Mouse (Mus musculus) MEL (cell line): ENCODE measurements around the gene Susd2. TPM values are rescaled to one million over a fixed set of nuclear protein-coding genes. Genes with fewer than 3 reads are reported as not detected.

ENCODE experiments used
- DNase-seq: peaks from one replicate; pipeline ENCODE4 v3.0.0; 2011; ENCODE audit warnings: low read depth, low spot score
- H3K27ac ChIP-seq: 2 replicates; pipeline ENCODE4 v1.5.1; 2012; ENCODE audit warnings: low read depth, mild to moderate bottlenecking, control low read depth, low read length, moderate library complexity; ENCODE audit not compliant: control insufficient read depth
- H3K27me3 ChIP-seq, 2 experiments: fragments of 150-350 bp in 1 of 2; sonication (generic) in 1 of 2; 2 replicates each; pipeline ENCODE4 v1.6.1; 2012; ENCODE audit warnings: low read length in 2 of 2, mild to moderate bottlenecking in 2 of 2, improper control_type of control experiment in 1 of 2, moderate library complexity in 1 of 2; ENCODE audit not compliant: insufficient read depth in 2 of 2, control insufficient read depth in 1 of 2
- H3K36me3 ChIP-seq, 2 experiments: 2 replicates each; pipeline ENCODE4 v1.6.1; 2012 to 2014; ENCODE audit warnings: low read length in 2 of 2, improper control_type of control experiment in 1 of 2, inconsistent platforms in 1 of 2, mild to moderate bottlenecking in 1 of 2; ENCODE audit not compliant: insufficient read depth in 2 of 2, control insufficient read depth in 1 of 2
- H3K4me1 ChIP-seq, 2 experiments: fragments of 150-350 bp in 1 of 2; sonication (generic) in 1 of 2; 2 replicates each; pipeline ENCODE4 v1.6.1; 2012; ENCODE audit warnings: low read length in 2 of 2, improper control_type of control experiment in 1 of 2, mild to moderate bottlenecking in 1 of 2; ENCODE audit not compliant: insufficient read depth in 2 of 2, control insufficient read depth in 1 of 2
- H3K4me3 ChIP-seq, 2 experiments: fragments of 150-350 bp in 1 of 2; sonication (generic) in 1 of 2; 2 replicates each; pipeline ENCODE4 v1.5.1; 2012; ENCODE audit warnings: low read depth in 2 of 2, low read length in 2 of 2, mild to moderate bottlenecking in 2 of 2, moderate library complexity in 2 of 2, control low read depth in 1 of 2, improper control_type of control experiment in 1 of 2; ENCODE audit not compliant: control insufficient read depth in 1 of 2, insufficient read depth in 1 of 2
- H3K79me2 ChIP-seq: 2 replicates; pipeline ENCODE4 v1.6.1; 2012; ENCODE audit warnings: mild to moderate bottlenecking, low read length, moderate library complexity; ENCODE audit not compliant: control insufficient read depth, poor library complexity, insufficient read depth
- H3K9ac ChIP-seq: 2 replicates; pipeline ENCODE4 v1.6.1; 2012; ENCODE audit warnings: low read depth, mild to moderate bottlenecking, control low read depth, low read length, moderate library complexity; ENCODE audit not compliant: control insufficient read depth, poor library complexity, severe bottlenecking
- H3K9me3 ChIP-seq: fragments of 150-350 bp; sonication (generic); replicated peaks from 2 replicates; pipeline ENCODE4 v1.6.1; 2012; ENCODE audit warnings: mild to moderate bottlenecking, low read length, improper control_type of control experiment, moderate library complexity; ENCODE audit not compliant: insufficient read depth
- BHLHE40 ChIP-seq: IDR thresholded peaks from 2 replicates; pipeline ENCODE4 v1.6.1; 2012; ENCODE audit warnings: low read depth, mild to moderate bottlenecking, inconsistent platforms, low read length, improper control_type of control experiment, borderline replicate concordance
- CHD1 ChIP-seq: IDR thresholded peaks from 2 replicates; pipeline ENCODE4 v1.6.1; 2012; ENCODE audit warnings: low read depth, mild to moderate bottlenecking, inconsistent platforms, low read length, improper control_type of control experiment
- CHD2 ChIP-seq: IDR thresholded peaks from 2 replicates; pipeline ENCODE4 v1.6.1; 2011; ENCODE audit warnings: low read length, improper control_type of control experiment
- E2F4 ChIP-seq: IDR thresholded peaks from 2 replicates; pipeline ENCODE4 v1.6.1; 2011; ENCODE audit warnings: low read depth, low read length, improper control_type of control experiment, borderline replicate concordance
- ELF1 ChIP-seq: IDR thresholded peaks from 2 replicates; pipeline ENCODE4 v1.6.1; 2014; ENCODE audit warnings: low read depth, mild to moderate bottlenecking, inconsistent platforms, low read length, improper control_type of control experiment, moderate library complexity
- EP300 ChIP-seq, 2 experiments: IDR thresholded peaks; 2 replicates each; pipeline ENCODE4 v1.6.1; 2011; ENCODE audit warnings: improper control_type of control experiment in 2 of 2, low read length in 2 of 2, low read depth in 1 of 2, mild to moderate bottlenecking in 1 of 2
- ETS1 ChIP-seq: IDR thresholded peaks from 2 replicates; pipeline ENCODE4 v1.6.1; 2012; ENCODE audit warnings: low read depth, mild to moderate bottlenecking, inconsistent platforms, low read length, improper control_type of control experiment, moderate library complexity
- GABPA ChIP-seq: IDR thresholded peaks from 2 replicates; pipeline ENCODE4 v1.6.1; 2012; ENCODE audit warnings: low read depth, mild to moderate bottlenecking, inconsistent platforms, low read length, improper control_type of control experiment, moderate library complexity
- HCFC1 ChIP-seq: IDR thresholded peaks from 2 replicates; pipeline ENCODE4 v1.6.1; 2012; ENCODE audit warnings: low read depth, mild to moderate bottlenecking, inconsistent platforms, low read length, improper control_type of control experiment, moderate library complexity
- JUND ChIP-seq: IDR thresholded peaks from 2 replicates; pipeline ENCODE4 v1.6.1; 2011; ENCODE audit warnings: low read depth, mild to moderate bottlenecking, improper control_type of control experiment, low read length
- KAT2A ChIP-seq: conservative IDR thresholded peaks from 2 replicates; pipeline ENCODE4 v1.6.1; 2012; ENCODE audit warnings: low read depth, low read length, improper control_type of control experiment, inconsistent platforms
- MAFK ChIP-seq: IDR thresholded peaks from 2 replicates; pipeline ENCODE4 v1.6.1; 2011; ENCODE audit warnings: low read depth, mild to moderate bottlenecking, low read length, improper control_type of control experiment, borderline replicate concordance
- MAX ChIP-seq: IDR thresholded peaks from 2 replicates; pipeline ENCODE4 v1.6.1; 2011; ENCODE audit warnings: low read length, improper control_type of control experiment
- MXI1 ChIP-seq: IDR thresholded peaks from 2 replicates; pipeline ENCODE4 v1.6.1; 2011; ENCODE audit warnings: mild to moderate bottlenecking, low read depth, low read length, improper control_type of control experiment
- MYB ChIP-seq: IDR thresholded peaks from 2 replicates; pipeline ENCODE4 v1.6.1; 2011; ENCODE audit warnings: mild to moderate bottlenecking, low read depth, low read length, improper control_type of control experiment
- MYC ChIP-seq: IDR thresholded peaks from 2 replicates; pipeline ENCODE4 v1.6.1; 2011; ENCODE audit warnings: low read depth, mild to moderate bottlenecking, low read length, improper control_type of control experiment, moderate library complexity
- NRF1 ChIP-seq: IDR thresholded peaks from 2 replicates; pipeline ENCODE4 v1.6.1; 2014; ENCODE audit warnings: low read depth, mild to moderate bottlenecking, inconsistent platforms, low read length, improper control_type of control experiment, moderate library complexity; ENCODE audit not compliant: poor library complexity, insufficient read depth, severe bottlenecking
- POLR2A ChIP-seq, 2 experiments: IDR thresholded peaks; 2 replicates each; pipeline ENCODE4 v1.6.1; 2011 to 2012; ENCODE audit warnings: low read length in 2 of 2, mild to moderate bottlenecking in 2 of 2, control low read depth in 1 of 2, improper control_type of control experiment in 1 of 2, low read depth in 1 of 2, moderate library complexity in 1 of 2; ENCODE audit not compliant: control insufficient read depth in 1 of 2, insufficient read depth in 1 of 2, poor library complexity in 1 of 2
- RCOR1 ChIP-seq: IDR thresholded peaks from 2 replicates; pipeline ENCODE4 v1.6.1; 2012; ENCODE audit warnings: low read depth, mild to moderate bottlenecking, inconsistent platforms, low read length, improper control_type of control experiment
- SIN3A ChIP-seq: IDR thresholded peaks from 2 replicates; pipeline ENCODE4 v1.6.1; 2012; ENCODE audit warnings: low read length, improper control_type of control experiment, inconsistent platforms
- SMC3 ChIP-seq: IDR thresholded peaks from 2 replicates; pipeline ENCODE4 v1.6.1; 2011; ENCODE audit warnings: low read depth, low read length, improper control_type of control experiment
- TBP ChIP-seq: IDR thresholded peaks from 2 replicates; pipeline ENCODE4 v1.8.0; 2011; ENCODE audit warnings: low read depth, low read length, improper control_type of control experiment
- TCF12 ChIP-seq: IDR thresholded peaks from 2 replicates; pipeline ENCODE4 v1.6.1; 2014; ENCODE audit warnings: low read depth, mild to moderate bottlenecking, inconsistent platforms, low read length, improper control_type of control experiment, moderate library complexity
- UBTF ChIP-seq: IDR thresholded peaks from 2 replicates; pipeline ENCODE4 v1.6.1; 2012; ENCODE audit warnings: low read depth, mild to moderate bottlenecking, inconsistent platforms, low read length, improper control_type of control experiment, moderate library complexity, borderline replicate concordance; ENCODE audit not compliant: insufficient read depth
- USF1 ChIP-seq: IDR thresholded peaks from 2 replicates; pipeline ENCODE4 v1.6.1; 2014; ENCODE audit warnings: low read depth, mild to moderate bottlenecking, inconsistent platforms, low read length, improper control_type of control experiment, moderate library complexity
- USF2 ChIP-seq, 2 experiments: IDR thresholded peaks; 2 replicates each; pipeline ENCODE4 v1.6.1; 2011 to 2012; ENCODE audit warnings: improper control_type of control experiment in 2 of 2, low read length in 2 of 2, borderline replicate concordance in 1 of 2, inconsistent platforms in 1 of 2, low read depth in 1 of 2, mild to moderate bottlenecking in 1 of 2; ENCODE audit not compliant: insufficient read depth in 1 of 2
- ZC3H11A ChIP-seq: IDR thresholded peaks from 2 replicates; pipeline ENCODE4 v1.6.1; 2012; ENCODE audit warnings: low read depth, mild to moderate bottlenecking, inconsistent platforms, low read length, improper control_type of control experiment
- ZKSCAN1 ChIP-seq: IDR thresholded peaks from 2 replicates; pipeline ENCODE4 v1.6.1; 2012; ENCODE audit warnings: low read depth, mild to moderate bottlenecking, inconsistent platforms, low read length, improper control_type of control experiment, moderate library complexity
- ZMIZ1 ChIP-seq: IDR thresholded peaks from 2 replicates; pipeline ENCODE4 v1.6.1; 2012; ENCODE audit warnings: low read depth, mild to moderate bottlenecking, inconsistent platforms, low read length, improper control_type of control experiment, moderate library complexity
- polyA plus RNA-seq, 2 experiments: library from polyadenylated mRNA; stranded (reverse) in 1 of 2; unstranded in 1 of 2; fragments of >175 nt in 1 of 2; fragments of >200 nt in 1 of 2; gene quantifications; 2 replicates each; pipeline versions ENCODE4 v1.2.1 to v1.2.4; 2012; ENCODE audit warnings: low replicate concordance in 2 of 2, low read depth in 1 of 2; ENCODE audit not compliant: insufficient read length in 2 of 2, insufficient read depth in 1 of 2, missing spikeins in 1 of 2
- total RNA-seq: library from RNA; depleted of rRNA; stranded (reverse); fragments of 300-350 nt; gene quantifications from 2 replicates; pipeline ENCODE4 v1.2.3, GENCODE M21; 2012

The Susd2 gene
- total and polyA plus RNA-seq, 3 experiments: 0.12 to 0.15 TPM; not detected in 1

DNA sequence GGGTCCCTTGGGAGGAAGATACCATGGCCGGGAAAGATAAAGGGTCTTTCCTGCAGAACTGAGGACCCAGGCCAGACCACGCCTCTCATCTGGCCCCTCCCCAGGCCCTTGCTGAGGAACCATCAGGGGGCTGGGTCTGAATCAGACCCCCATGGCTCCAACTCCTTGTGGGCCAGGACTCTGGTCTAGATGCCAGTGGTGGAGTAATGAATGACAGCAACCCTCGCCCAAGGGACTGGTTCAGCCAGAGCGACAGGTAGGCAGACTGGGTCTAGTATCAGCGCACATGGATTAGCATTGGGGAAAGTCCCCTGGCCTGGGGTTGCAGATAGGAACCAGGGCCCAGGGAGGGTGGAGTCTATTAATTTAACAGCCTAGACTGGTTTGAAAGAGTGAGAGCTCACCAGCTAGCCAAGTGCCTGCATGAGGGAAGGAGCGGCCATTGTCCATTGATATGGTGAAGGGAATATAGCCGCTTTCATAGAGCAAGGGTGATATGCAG lies 2.0 kb downstream of the Susd2 start:
- Histone ChIP-seq H3K79me2 (no peaks in the 10 kb centered on the region), H3K9ac (no peak overlapping the region), H3K4me3 (no peak overlapping the region), H3K27me3 (no peaks in the 10 kb centered on the region), H3K27ac (no peak overlapping the region), H3K36me3 (no peaks in the 10 kb centered on the region; a peak in 1 of 4 replicates), H3K4me1 (peaks cover 0 to 3% of the 10 kb centered on the region in 2 experiments; a peak in 2 of 4 replicates), H3K9me3 (no peaks in the 10 kb centered on the region)
- TF ChIP-seq BHLHE40 (no peak), USF1 (no peak), CHD1 (no peak), ZMIZ1 (no peak), MAFK (no peak), TBP (no peak), ETS1 (no peak), GABPA (no peak), SMC3 (no peak), KAT2A (no peak), MYB (no peak), POLR2A (IDR thresholded peaks at IDR 0.05; ENCODE audit: control insufficient read depth in 1 of 2, insufficient read depth in 1 of 2, low read depth in 1 of 2, low read length in 2 of 2, poor library complexity in 1 of 2) (no peak), NRF1 (no peak), JUND (no peak), EP300 (IDR thresholded peaks at IDR 0.05; ENCODE audit: low read depth in 1 of 2, low read length in 2 of 2) (no peak), CHD2 (no peak), ZC3H11A (no peak), ELF1 (no peak), ZKSCAN1 (no peak), UBTF (no peak)
- DNase-seq: no peak

DNA sequence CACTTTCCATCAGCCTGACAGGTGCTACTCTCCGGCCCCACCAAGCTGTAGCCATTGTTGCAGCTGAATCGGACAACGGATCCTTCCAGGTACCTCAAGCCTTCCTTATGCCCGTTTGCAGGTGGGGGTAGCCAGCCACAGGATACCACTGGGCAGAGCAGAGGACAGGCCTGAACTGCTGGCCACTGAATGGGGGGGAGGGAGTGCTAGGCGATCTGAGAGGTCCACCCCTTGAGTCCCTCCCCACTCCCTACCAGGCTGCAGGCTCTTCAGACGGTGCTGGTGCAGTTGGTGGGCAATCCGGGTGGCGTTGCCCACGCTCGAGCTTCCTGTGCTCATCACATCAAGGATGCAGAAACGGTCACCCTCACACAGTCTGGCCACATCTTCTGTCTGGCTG lies 6.1 kb downstream of the Susd2 start:
- H3K27me3 ChIP-seq: no peaks in the 10 kb centered on the region
- TF ChIP-seq HCFC1 (no peak), SIN3A (no peak), MXI1 (no peak), RCOR1 (no peak), ETS1 (no peak), USF2 (IDR thresholded peaks at IDR 0.05; ENCODE audit: borderline replicate concordance in 1 of 2, insufficient read depth in 1 of 2, low read depth in 1 of 2, low read length in 2 of 2) (no peak), SMC3 (no peak), MYC (no peak), KAT2A (no peak), GABPA (no peak), TCF12 (no peak), E2F4 (no peak), ZMIZ1 (no peak), MAX (no peak), NRF1 (no peak), POLR2A (IDR thresholded peaks at IDR 0.05; ENCODE audit: control insufficient read depth in 1 of 2, insufficient read depth in 1 of 2, low read depth in 1 of 2, low read length in 2 of 2, poor library complexity in 1 of 2) (no peak), MYB (no peak)
- TF ChIP-seq, all 39 proteins: peak for 0

More for the DNA sequence above, 6.1 kb downstream of the Susd2 start:
- H3K4me1 ChIP-seq: no peaks in the 10 kb centered on the region
- no peaks in the 10 kb centered on the region for H3K36me3 ChIP-seq
- no peaks in the 10 kb centered on the region for H3K9me3 ChIP-seq
- no peak overlapping the region for H3K27ac ChIP-seq
- no peak overlapping the region for H3K9ac ChIP-seq
- no peak for DNase-seq
- no peaks in the 10 kb centered on the region for H3K79me2 ChIP-seq
- no peak overlapping the region for H3K4me3 ChIP-seq
